Mouse (Mus musculus): ENCODE measurements around the gene Col4a4.

Gene Col4a4

DNA sequence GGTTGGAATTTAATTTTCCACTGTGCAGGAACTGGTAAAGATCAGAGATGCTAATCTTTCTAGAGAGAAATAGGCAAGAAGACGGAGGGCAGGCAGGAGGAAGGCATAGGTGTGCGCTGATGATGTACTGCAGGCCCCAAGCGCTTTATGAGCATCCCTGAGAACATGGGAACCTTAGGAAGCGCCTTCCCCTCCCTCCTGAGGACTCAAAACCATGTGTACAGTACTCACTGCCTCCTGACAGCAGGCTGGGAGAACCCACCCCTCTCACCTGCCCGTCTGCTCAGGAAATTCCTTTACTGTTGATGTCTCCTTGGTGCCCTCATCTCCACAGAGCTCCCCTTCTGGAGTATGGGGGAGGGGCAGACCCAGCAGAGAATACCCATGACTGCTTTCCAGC lies 175.1 kb downstream of the Col4a4 start:
- DNase-seq: no peak

- DNase-seq: no peak
These were observed 176.1 kb downstream of the Col4a4 start for GRCm38 (mm10) chr1:82410548-82410947.

- DNase-seq: no peak
These were observed 177.4 kb downstream of the Col4a4 start for GRCm38 (mm10) chr1:82409271-82409670.

DNA sequence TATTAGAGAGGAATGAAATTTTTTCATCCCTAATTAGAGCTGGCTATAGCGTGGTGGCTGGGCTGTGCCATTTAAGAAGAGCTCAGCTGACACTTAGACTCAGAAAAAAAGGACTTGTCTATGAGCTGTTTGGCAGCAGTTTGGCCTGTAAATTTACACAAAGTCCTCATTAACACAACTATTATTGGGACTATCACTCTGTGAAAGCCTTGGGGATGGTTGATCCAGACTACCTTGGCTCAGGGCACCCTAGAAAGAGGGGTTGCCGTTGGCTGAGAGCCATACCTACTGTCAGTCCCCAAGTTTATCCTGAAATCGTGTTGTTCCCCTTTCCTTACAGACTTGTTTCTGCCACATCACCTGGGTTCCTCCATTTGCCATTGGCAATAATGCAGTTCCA lies 178.9 kb downstream of the Col4a4 start:
- no peak for DNase-seq

Measured in kidney, adult 9 months (tissue).